Mouse (Mus musculus) spleen, adult 2 months (tissue): ENCODE results near the gene Bpnt1. TPM values are rescaled to one million over a fixed set of nuclear protein-coding genes. Genes with fewer than 3 reads are reported as not detected.

ENCODE experiments used
- DNase-seq, 2 experiments: peaks; one replicate each; pipeline versions ENCODE4 v3.0.0 to v3.0.0-alpha.2; 2012 to 2021; ENCODE audit warnings: low spot score in 2 of 2, low read depth in 1 of 2
- H3K27ac ChIP-seq: fragments of 200-500 bp; 2 replicates; pipeline ENCODE4 v1.5.1; 2012; ENCODE audit warnings: low read length, inconsistent platforms; ENCODE audit not compliant: insufficient read depth
- H3K27me3 ChIP-seq: fragments of 200-500 bp; 2 replicates; pipeline ENCODE4 v1.6.1; 2012; ENCODE audit warnings: mild to moderate bottlenecking, moderate library complexity, low read length, inconsistent platforms; ENCODE audit not compliant: control insufficient read depth, insufficient read depth
- H3K36me3 ChIP-seq: fragments of 200-500 bp; 2 replicates; pipeline ENCODE4 v1.6.1; 2012; ENCODE audit warnings: mild to moderate bottlenecking, low read length, inconsistent platforms; ENCODE audit not compliant: control insufficient read depth, insufficient read depth
- H3K4me1 ChIP-seq: fragments of 200-500 bp; 2 replicates; pipeline ENCODE4 v1.6.1; 2011; ENCODE audit warnings: inconsistent platforms; ENCODE audit not compliant: control insufficient read depth, insufficient read depth, insufficient read length
- H3K4me3 ChIP-seq: fragments of 200-500 bp; 2 replicates; pipeline ENCODE4 v1.5.1; 2011; ENCODE audit warnings: mild to moderate bottlenecking, inconsistent platforms; ENCODE audit not compliant: insufficient read depth, insufficient read length; ENCODE audit errors: extremely low read depth
- CTCF ChIP-seq: fragments of 200-500 bp; IDR thresholded peaks from 2 replicates; pipeline ENCODE4 v1.5.1; 2011; ENCODE audit warnings: mild to moderate bottlenecking, inconsistent platforms; ENCODE audit not compliant: insufficient read depth, insufficient read length, insufficient replicate concordance; ENCODE audit errors: extremely low read depth
- POLR2A ChIP-seq: fragments of 200-500 bp; IDR thresholded peaks from 2 replicates; pipeline ENCODE4 v1.6.1; 2011; ENCODE audit warnings: low read depth, low read length, inconsistent platforms
- WGBS: fragments of 180-500 bp; shearing (Covaris S2); methylation state at CpG from one replicate; pipeline ENCODE4 v1.1.7; 2018; 5-methylcytosine and 5-hydroxymethylcytosine counted together
- polyA plus RNA-seq: library from polyadenylated mRNA; depleted of rRNA; stranded (reverse); fragments of >200 nt; gene quantifications from 2 replicates; pipeline ENCODE4 v1.2.3, GENCODE M21; 2012; rRNA removed

Bpnt1 gene
- polyA plus RNA-seq, 1 experiment = 16.4 TPM

- no peak for DNase-seq
- Histone ChIP-seq H3K27ac (no peak overlapping the region), H3K36me3 (peaks cover 39% of the 10 kb centered on the region), H3K27me3 (no peaks in the 10 kb centered on the region), H3K4me3 (no peak overlapping the region), H3K4me1 (no peaks in the 10 kb centered on the region)
- TF ChIP-seq POLR2A (no peak), CTCF (no peak)
These were observed 44.4 kb downstream of the Bpnt1 start for GRCm38 (mm10) chr1:185376390-185376789.

GRCm38 (mm10) chr1:185377429-185377828, 45.5 kb downstream of the Bpnt1 start:
- WGBS = 90% methylated on average over 2 of the region's 2 CpGs
- H3K4me1 ChIP-seq = no peaks in the 10 kb centered on the region
- H3K27ac ChIP-seq = no peak overlapping the region
- no peak for DNase-seq
- no peak overlapping the region for H3K4me3 ChIP-seq
- H3K27me3 ChIP-seq = no peaks in the 10 kb centered on the region
- TF ChIP-seq CTCF = no peak
- no peak for TF ChIP-seq POLR2A
- peaks cover 41% of the 10 kb centered on the region for H3K36me3 ChIP-seq

- Histone ChIP-seq H3K27ac (no peak overlapping the region), H3K4me3 (no peak overlapping the region), H3K27me3 (no peaks in the 10 kb centered on the region), H3K4me1 (no peaks in the 10 kb centered on the region), H3K36me3 (peaks cover 34% of the 10 kb centered on the region)
- no peak for DNase-seq
- TF ChIP-seq CTCF = no peak
- no peak for TF ChIP-seq POLR2A
- 96% methylated on average over 5 of the region's 5 CpGs for WGBS
These were observed 69.7 kb downstream of the Bpnt1 start for GRCm38 (mm10) chr1:185401615-185402014.

- peak in 1 of 2 experiments; percentile 18 for DNase-seq
- H3K27ac ChIP-seq = no peak overlapping the region
- H3K36me3 ChIP-seq = peaks cover 40% of the 10 kb centered on the region
- WGBS = 30% methylated on average over 2 of the region's 2 CpGs
- no peak overlapping the region for H3K4me3 ChIP-seq
- no peaks in the 10 kb centered on the region for H3K4me1 ChIP-seq
- no peaks in the 10 kb centered on the region for H3K27me3 ChIP-seq
- TF ChIP-seq POLR2A = no peak
- no peak for TF ChIP-seq CTCF
These were observed 72.1 kb downstream of the Bpnt1 start for GRCm38 (mm10) chr1:185404021-185404420.

GRCm38 (mm10) chr1:185405921-185406320, 74.0 kb downstream of the Bpnt1 start:
- TF ChIP-seq POLR2A (no peak), CTCF (no peak)
- DNase-seq = no peak
- Histone ChIP-seq H3K4me3 (no peak overlapping the region), H3K27me3 (no peaks in the 10 kb centered on the region), H3K27ac (no peak overlapping the region), H3K36me3 (peaks cover 37% of the 10 kb centered on the region), H3K4me1 (no peaks in the 10 kb centered on the region)
- 95% methylated on average over 10 of the region's 10 CpGs for WGBS

Other genes starting within 250 kb of the Bpnt1 start
- 15.9 and 17.1 TPM in 2 replicates for gene Rab3gap2, start 128.0 kb upstream of the Bpnt1 start, polyA plus RNA-seq
- 11.6 and 13.2 TPM in 2 replicates for gene Iars2, start 2.8 kb upstream of the Bpnt1 start, polyA plus RNA-seq
- gene Eprs, start 30.9 kb downstream of the Bpnt1 start, polyA plus RNA-seq = 4.8 and 5.0 TPM in 2 replicates
- gene Slc30a10, start 122.7 kb downstream of the Bpnt1 start, polyA plus RNA-seq = 0.28 and 0.45 TPM in 2 replicates